Mouse (Mus musculus) CH12.LX (cell line): Measurements from ENCODE around the gene Skor1. TPM values are rescaled to one million over a fixed set of nuclear protein-coding genes. Genes with fewer than 3 reads are reported as not detected.

Experiments used
- DNase-seq: peaks from one replicate; pipeline ENCODE4 v3.0.0-alpha.2; 2013; ENCODE audit errors: extremely low read depth
- H3K27ac ChIP-seq: 2 replicates; pipeline ENCODE4 v1.5.1; 2012; ENCODE audit warnings: low read depth, mild to moderate bottlenecking, control low read depth, moderate library complexity; ENCODE audit not compliant: insufficient read depth
- H3K27me3 ChIP-seq: replicated peaks from 2 replicates; pipeline ENCODE3; 2012; ENCODE audit warnings: inconsistent platforms
- H3K36me3 ChIP-seq, 2 experiments: replicated peaks in 1 of 2; 2 replicates each; pipeline versions ENCODE3 to v1.6.1; 2012; ENCODE audit warnings: inconsistent platforms in 1 of 2, low read length in 1 of 2, mild to moderate bottlenecking in 1 of 2, mixed read lengths in 1 of 2, moderate library complexity in 1 of 2; ENCODE audit not compliant: control insufficient read depth in 1 of 2, insufficient read depth in 1 of 2
- H3K4me1 ChIP-seq, 2 experiments: 2 replicates each; pipeline ENCODE4 v1.6.1; 2012; ENCODE audit warnings: inconsistent platforms in 1 of 2, moderate library complexity in 1 of 2; ENCODE audit not compliant: insufficient read depth in 2 of 2, control insufficient read depth in 1 of 2
- H3K4me2 ChIP-seq: 2 replicates; pipeline ENCODE4 v1.6.1; 2012; ENCODE audit warnings: low read depth, mild to moderate bottlenecking, control low read depth; ENCODE audit not compliant: poor library complexity, insufficient read depth, severe bottlenecking
- H3K4me3 ChIP-seq, 3 experiments: fragments of 150-350 bp in 1 of 3; sonication (generic) in 1 of 3; replicated peaks in 1 of 3; 2 replicates each; pipeline versions ENCODE3 to v1.5.1; 2011 to 2012; ENCODE audit warnings: low read depth in 2 of 3, low read length in 2 of 3, mild to moderate bottlenecking in 2 of 3, moderate library complexity in 2 of 3, control low read depth in 1 of 3, improper control_type of control experiment in 1 of 3, inconsistent platforms in 1 of 3, mixed read lengths in 1 of 3; ENCODE audit not compliant: poor library complexity in 1 of 3
- H3K79me2 ChIP-seq: replicated peaks from 2 replicates; pipeline ENCODE4 v1.6.1; 2012; ENCODE audit warnings: mild to moderate bottlenecking, moderate library complexity; ENCODE audit not compliant: control insufficient read depth, poor library complexity, insufficient read depth, severe bottlenecking; ENCODE audit errors: extremely low read depth
- H3K9ac ChIP-seq: 2 replicates; pipeline ENCODE4 v1.6.1; 2012; ENCODE audit warnings: low read depth, mild to moderate bottlenecking, control low read depth, moderate library complexity; ENCODE audit not compliant: insufficient read depth
- H3K9me3 ChIP-seq: replicated peaks from 2 replicates; pipeline ENCODE3; 2012; ENCODE audit warnings: low read length, inconsistent platforms, mixed read lengths
- CHD2 ChIP-seq: IDR thresholded peaks from 2 replicates; pipeline ENCODE4 v1.6.1; 2011; ENCODE audit warnings: low read length, improper control_type of control experiment
- EP300 ChIP-seq: IDR thresholded peaks from 2 replicates; pipeline ENCODE4 v1.6.1; 2011; ENCODE audit warnings: low read length, improper control_type of control experiment
- GABPA ChIP-seq: IDR thresholded peaks from 2 replicates; pipeline ENCODE4 v1.6.1; 2012; ENCODE audit warnings: low read depth, low read length, improper control_type of control experiment, inconsistent platforms; ENCODE audit not compliant: insufficient replicate concordance
- IRF4 ChIP-seq: IDR thresholded peaks from 2 replicates; pipeline ENCODE4 v1.6.1; 2014; ENCODE audit warnings: low read depth, mild to moderate bottlenecking, inconsistent platforms, low read length, improper control_type of control experiment
- JUN ChIP-seq: IDR thresholded peaks from 2 replicates; pipeline ENCODE4 v1.6.1; 2011; ENCODE audit warnings: low read depth, mild to moderate bottlenecking, low read length, improper control_type of control experiment, moderate library complexity; ENCODE audit not compliant: insufficient read depth
- JUND ChIP-seq: conservative IDR thresholded peaks from 2 replicates; pipeline ENCODE4 v1.6.1; 2011; ENCODE audit warnings: low read depth, low read length, improper control_type of control experiment
- KAT2A ChIP-seq: IDR thresholded peaks from 2 replicates; pipeline ENCODE4 v1.6.1; 2012; ENCODE audit warnings: low read length, improper control_type of control experiment, inconsistent platforms; ENCODE audit not compliant: insufficient replicate concordance
- MAX ChIP-seq: IDR thresholded peaks from 2 replicates; pipeline ENCODE4 v1.6.1; 2011; ENCODE audit warnings: low read length, improper control_type of control experiment
- MAZ ChIP-seq: IDR thresholded peaks from 2 replicates; pipeline ENCODE4 v1.6.1; 2012; ENCODE audit warnings: low read depth, mild to moderate bottlenecking, inconsistent platforms, low read length, improper control_type of control experiment, moderate library complexity
- MEF2A ChIP-seq: IDR thresholded peaks from 2 replicates; pipeline ENCODE4 v1.6.1; 2014; ENCODE audit warnings: low read depth, mild to moderate bottlenecking, inconsistent platforms, low read length, improper control_type of control experiment, borderline replicate concordance
- MXI1 ChIP-seq: IDR thresholded peaks from 2 replicates; pipeline ENCODE4 v1.6.1; 2011; ENCODE audit warnings: mild to moderate bottlenecking, low read depth, low read length, improper control_type of control experiment
- MYC ChIP-seq: IDR thresholded peaks from 2 replicates; pipeline ENCODE4 v1.6.1; 2011; ENCODE audit warnings: low read depth, mild to moderate bottlenecking, improper control_type of control experiment, low read length
- NRF1 ChIP-seq: IDR thresholded peaks from 2 replicates; pipeline ENCODE4 v1.6.1; 2014; ENCODE audit warnings: low read depth, mild to moderate bottlenecking, inconsistent platforms, low read length, improper control_type of control experiment, moderate library complexity
- PAX5 ChIP-seq: IDR thresholded peaks from 2 replicates; pipeline ENCODE4 v1.6.1; 2012; ENCODE audit warnings: low read length, inconsistent platforms, mixed read lengths
- POLR2A ChIP-seq: IDR thresholded peaks from 2 replicates; pipeline ENCODE4 v1.6.1; 2011; ENCODE audit warnings: low read depth, mild to moderate bottlenecking, improper control_type of control experiment, low read length
- POLR2AphosphoS2 ChIP-seq: IDR thresholded peaks from 2 replicates; pipeline ENCODE4 v1.6.1; 2011; ENCODE audit warnings: low read depth, low read length, improper control_type of control experiment
- SMC3 ChIP-seq: IDR thresholded peaks from 2 replicates; pipeline ENCODE4 v1.6.1; 2011; ENCODE audit warnings: low read depth, low read length, improper control_type of control experiment
- TBP ChIP-seq: conservative IDR thresholded peaks from 2 replicates; pipeline ENCODE4 v1.6.1; 2011; ENCODE audit warnings: low read depth, low read length, improper control_type of control experiment
- TCF12 ChIP-seq: IDR thresholded peaks from 2 replicates; pipeline ENCODE4 v1.6.1; 2014; ENCODE audit warnings: low read depth, mild to moderate bottlenecking, inconsistent platforms, low read length, improper control_type of control experiment
- UBTF ChIP-seq: IDR thresholded peaks from 2 replicates; pipeline ENCODE4 v1.6.1; 2012; ENCODE audit warnings: low read depth, mild to moderate bottlenecking, inconsistent platforms, low read length, improper control_type of control experiment, moderate library complexity
- ZKSCAN1 ChIP-seq: IDR thresholded peaks from 2 replicates; pipeline ENCODE4 v1.6.1; 2012; ENCODE audit warnings: low read depth, inconsistent platforms, low read length, improper control_type of control experiment, borderline replicate concordance
- ZMIZ1 ChIP-seq: IDR thresholded peaks from 2 replicates; pipeline ENCODE4 v1.6.1; 2012; ENCODE audit warnings: low read depth, mild to moderate bottlenecking, inconsistent platforms, low read length, improper control_type of control experiment
- ZNF384 ChIP-seq: IDR thresholded peaks from 2 replicates; pipeline ENCODE4 v1.6.1; 2012; ENCODE audit warnings: low read depth, low read length, improper control_type of control experiment, inconsistent platforms
- dilution Hi-C: fragments of 300-500 bp; cut with MboI; formaldehyde crosslinking; loops from 2 replicates; pipeline ENCODE4 v1.14.3; 2020; ENCODE audit warnings: low sequenced_read_pairs; ENCODE audit not compliant: extremely low pct_unique_long_range_greater_than_20kb, extremely low pct_ligation_motif_present
- in situ Hi-C: fragments of 300-500 bp; cut with MboI; formaldehyde crosslinking; loops from 3 replicates; pipeline ENCODE4 v1.14.3; 2019; ENCODE audit warnings: low sequenced_read_pairs, low pct_ligation_motif_present, low pct_unique_long_range_greater_than_20kb, mixed read lengths
- polyA plus RNA-seq: library from polyadenylated mRNA; unstranded; fragments of >175 nt; gene quantifications from 2 replicates; pipeline ENCODE4 v1.2.1, GENCODE M21; 2012; ENCODE audit warnings: low read depth; ENCODE audit not compliant: insufficient read length
- total RNA-seq, 2 experiments: library from RNA; depleted of rRNA; stranded (reverse); fragments of 300-350 nt in 1 of 2; fragments of >200 nt in 1 of 2; gene quantifications; 2 replicates each; pipeline ENCODE4 v1.2.3; 2012 to 2014

The Skor1 gene
- total and polyA plus RNA-seq, 3 experiments = not detected

- Histone ChIP-seq H3K9me3 (peaks cover 3% of the 10 kb centered on the region), H3K4me2 (no peak overlapping the region), H3K27ac (no peak overlapping the region), H3K27me3 (no peaks in the 10 kb centered on the region), H3K4me1 (peaks cover 3 to 24% of the 10 kb centered on the region in 2 experiments), H3K9ac (no peak overlapping the region), H3K36me3 (peaks cover 0 to 29% of the 10 kb centered on the region in 2 experiments), H3K4me3 (no peak overlapping the region), H3K79me2 (no peaks in the 10 kb centered on the region)
- dilution Hi-C loops = no loop called here
- in situ Hi-C loops = loop anchor here (10.0 kb wide), 1 partner anchor 264 kb away; no protein-coding TSS in a partner anchor
- DNase-seq = no peak
- TF ChIP-seq ZKSCAN1 (no peak), JUN (no peak), EP300 (no peak), JUND (no peak), UBTF (no peak), KAT2A (no peak), CHD2 (no peak), MEF2A (no peak), MAZ (no peak), IRF4 (no peak), NRF1 (no peak), PAX5 (no peak), POLR2AphosphoS2 (no peak), GABPA (no peak), POLR2A (no peak), MXI1 (no peak), TCF12 (no peak)
These were observed 40.2 kb downstream of the Skor1 start for GRCm38 (mm10) chr9:63108580-63108979.

- H3K4me2 ChIP-seq = no peak overlapping the region
- H3K4me3 ChIP-seq = no peak overlapping the region
- H3K9ac ChIP-seq = no peak overlapping the region
- no peaks in the 10 kb centered on the region for H3K27me3 ChIP-seq
- no peak overlapping the region for H3K27ac ChIP-seq
- peaks cover 2 to 16% of the 10 kb centered on the region in 2 experiments; a peak in 2 of 4 replicates for H3K4me1 ChIP-seq
- TF ChIP-seq MYC (no peak), ZMIZ1 (no peak), NRF1 (no peak), GABPA (no peak), JUND (no peak), ZNF384 (no peak), MXI1 (no peak), TBP (no peak), MAX (no peak), SMC3 (no peak)
- peaks cover 0 to 49% of the 10 kb centered on the region in 2 experiments for H3K36me3 ChIP-seq
- no peaks in the 10 kb centered on the region for H3K9me3 ChIP-seq
- dilution Hi-C loops = no loop called here
- DNase-seq = no peak
- in situ Hi-C loops = loop anchor here (10.0 kb wide), 1 partner anchor 256 kb away; no protein-coding TSS in a partner anchor
- no peaks in the 10 kb centered on the region for H3K79me2 ChIP-seq
These were observed 48.1 kb downstream of the Skor1 start for GRCm38 (mm10) chr9:63100660-63101059.
